Mouse (Mus musculus): ENCODE results near the gene Eepd1.

DNA sequence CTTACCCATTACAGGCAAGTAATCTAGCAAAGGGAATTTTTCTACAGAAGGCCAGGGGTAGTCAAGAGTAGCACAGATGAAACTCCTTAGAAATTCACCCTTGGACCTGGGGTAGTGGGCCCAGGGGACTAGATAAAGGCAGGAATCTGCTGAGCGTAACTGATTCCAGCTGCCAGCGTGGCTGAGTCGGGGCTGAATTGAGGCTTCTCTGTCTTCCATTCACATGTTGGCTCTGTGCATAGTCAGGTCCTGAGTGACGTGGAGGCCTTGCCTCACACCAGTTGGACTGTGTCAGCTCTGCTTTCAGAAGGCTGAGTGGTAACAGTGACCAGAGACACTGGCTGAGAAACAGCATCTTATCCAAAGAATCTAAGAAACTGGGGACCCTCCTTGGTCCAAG is 36.6 kb downstream of the Eepd1 start:
- TF ChIP-seq CTCF (conservative IDR thresholded peaks at IDR 0.05; ENCODE audit: low read length), result no peak
- TF ChIP-seq POU5F1 (IDR thresholded peaks at IDR 0.05; ENCODE audit: borderline replicate concordance, low read length), result no peak
- TF ChIP-seq NANOG (IDR thresholded peaks at IDR 0.05; ENCODE audit: borderline replicate concordance, low read length), result no peak
